Mouse (Mus musculus): ENCODE measurements around the gene Rpl9-ps1. TPM values are rescaled to one million over a fixed set of nuclear protein-coding genes. Genes with fewer than 3 reads are reported as not detected.

Rpl9-ps1 gene
- polyA plus RNA-seq, 1 experiment from 2014 or later: not detected

- 56% methylated on average over 5 of the region's 5 CpGs for WGBS
- Histone ChIP-seq H3K27ac (replicated peaks) (no peak overlapping the region), H3K4me3 (replicated peaks) (no peak overlapping the region), H3K4me1 (no peaks in the 10 kb centered on the region), H3K27me3 (replicated peaks) (no peaks in the 10 kb centered on the region), H3K4me2 (no peak overlapping the region), H3K9me3 (replicated peaks) (no peaks in the 10 kb centered on the region), H3K36me3 (no peaks in the 10 kb centered on the region), H3K9ac (replicated peaks) (no peak overlapping the region)
- ATAC-seq (ENCODE audit: low FRiP score): no peak
Observed at GRCm38 (mm10) chr11:83618238-83618637, 27.2 kb downstream of the Rpl9-ps1 start.

- no peaks in the 10 kb centered on the region for H3K4me1 ChIP-seq
- H3K9ac ChIP-seq (replicated peaks): no peak overlapping the region
- H3K27me3 ChIP-seq (replicated peaks): no peaks in the 10 kb centered on the region
- no peak overlapping the region for H3K4me3 ChIP-seq (replicated peaks)
- no peak overlapping the region for H3K27ac ChIP-seq (replicated peaks)
- no peak for ATAC-seq (ENCODE audit: low FRiP score)
- no peak overlapping the region for H3K4me2 ChIP-seq
- no peaks in the 10 kb centered on the region for H3K9me3 ChIP-seq (replicated peaks)
- no peaks in the 10 kb centered on the region for H3K36me3 ChIP-seq
- 94% methylated on average over 1 of the region's 1 CpGs for WGBS
Observed at GRCm38 (mm10) chr11:83616586-83616985, 28.8 kb downstream of the Rpl9-ps1 start.

GRCm38 (mm10) chr11:83610900-83611299, 34.5 kb downstream of the Rpl9-ps1 start:
- H3K4me1 ChIP-seq: no peaks in the 10 kb centered on the region
- H3K9me3 ChIP-seq (replicated peaks): no peaks in the 10 kb centered on the region
- no peak overlapping the region for H3K9ac ChIP-seq (replicated peaks)
- H3K36me3 ChIP-seq: no peaks in the 10 kb centered on the region
- no peak overlapping the region for H3K4me3 ChIP-seq (replicated peaks)
- no peaks in the 10 kb centered on the region for H3K27me3 ChIP-seq (replicated peaks)
- H3K27ac ChIP-seq (replicated peaks): no peak overlapping the region
- no peak for ATAC-seq (ENCODE audit: low FRiP score)
- no peak overlapping the region for H3K4me2 ChIP-seq
- WGBS: 81% methylated on average over 2 of the region's 2 CpGs

- H3K27ac ChIP-seq (replicated peaks): no peak overlapping the region
- ATAC-seq (ENCODE audit: low FRiP score): no peak
- 61% methylated on average over 1 of the region's 1 CpGs for WGBS
Observed at GRCm38 (mm10) chr11:83606396-83606795, 39.0 kb downstream of the Rpl9-ps1 start.

GRCm38 (mm10) chr11:83605535-83605934, 39.9 kb downstream of the Rpl9-ps1 start:
- Histone ChIP-seq H3K9me3 (replicated peaks) (no peaks in the 10 kb centered on the region), H3K4me3 (replicated peaks) (no peak overlapping the region), H3K4me1 (no peaks in the 10 kb centered on the region), H3K27me3 (replicated peaks) (no peaks in the 10 kb centered on the region), H3K36me3 (no peaks in the 10 kb centered on the region), H3K9ac (replicated peaks) (no peak overlapping the region), H3K27ac (replicated peaks) (no peak overlapping the region), H3K4me2 (no peak overlapping the region)
- ATAC-seq (ENCODE audit: low FRiP score): no peak
- 92% methylated on average over 3 of the region's 3 CpGs for WGBS

More at GRCm38 (mm10) chr11:83606396-83606795, 39.0 kb downstream of the Rpl9-ps1 start:
- Histone ChIP-seq H3K36me3 (no peaks in the 10 kb centered on the region), H3K4me1 (no peaks in the 10 kb centered on the region), H3K9me3 (replicated peaks) (no peaks in the 10 kb centered on the region), H3K4me2 (no peak overlapping the region), H3K27me3 (replicated peaks) (no peaks in the 10 kb centered on the region), H3K9ac (replicated peaks) (no peak overlapping the region), H3K4me3 (replicated peaks) (no peak overlapping the region)

GRCm38 (mm10) chr11:83604698-83605097, 40.7 kb downstream of the Rpl9-ps1 start:
- no peak overlapping the region for H3K4me2 ChIP-seq
- no peaks in the 10 kb centered on the region for H3K27me3 ChIP-seq (replicated peaks)
- H3K27ac ChIP-seq (replicated peaks): no peak overlapping the region
- no peaks in the 10 kb centered on the region for H3K36me3 ChIP-seq
- no peaks in the 10 kb centered on the region for H3K4me1 ChIP-seq
- H3K9me3 ChIP-seq (replicated peaks): no peaks in the 10 kb centered on the region
- no peak for ATAC-seq (ENCODE audit: low FRiP score)
- 89% methylated on average over 4 of the region's 4 CpGs for WGBS
- no peak overlapping the region for H3K4me3 ChIP-seq (replicated peaks)
- H3K9ac ChIP-seq (replicated peaks): no peak overlapping the region

GRCm38 (mm10) chr11:83603399-83603798, 42.0 kb downstream of the Rpl9-ps1 start:
- Histone ChIP-seq H3K4me3 (replicated peaks) (no peak overlapping the region), H3K9me3 (replicated peaks) (no peaks in the 10 kb centered on the region), H3K4me1 (no peaks in the 10 kb centered on the region), H3K9ac (replicated peaks) (no peak overlapping the region), H3K4me2 (no peak overlapping the region), H3K27me3 (replicated peaks) (no peaks in the 10 kb centered on the region), H3K36me3 (no peaks in the 10 kb centered on the region), H3K27ac (replicated peaks) (no peak overlapping the region)
- no peak for ATAC-seq (ENCODE audit: low FRiP score)
- 94% methylated on average over 3 of the region's 3 CpGs for WGBS

- no peaks in the 10 kb centered on the region for H3K4me1 ChIP-seq
- H3K9ac ChIP-seq (replicated peaks): no peak overlapping the region
- 90% methylated on average over 2 of the region's 2 CpGs for WGBS
- H3K4me3 ChIP-seq (replicated peaks): no peak overlapping the region
- no peaks in the 10 kb centered on the region for H3K36me3 ChIP-seq
- H3K27ac ChIP-seq (replicated peaks): no peak overlapping the region
- no peaks in the 10 kb centered on the region for H3K9me3 ChIP-seq (replicated peaks)
- H3K4me2 ChIP-seq: no peak overlapping the region
- no peak for ATAC-seq (ENCODE audit: low FRiP score)
- H3K27me3 ChIP-seq (replicated peaks): no peaks in the 10 kb centered on the region
Observed at GRCm38 (mm10) chr11:83600576-83600975, 44.8 kb downstream of the Rpl9-ps1 start.

- Histone ChIP-seq H3K4me1 (no peaks in the 10 kb centered on the region), H3K36me3 (no peaks in the 10 kb centered on the region), H3K27me3 (replicated peaks) (no peaks in the 10 kb centered on the region), H3K4me3 (replicated peaks) (no peak overlapping the region), H3K4me2 (no peak overlapping the region), H3K27ac (replicated peaks) (no peak overlapping the region), H3K9ac (replicated peaks) (no peak overlapping the region), H3K9me3 (replicated peaks) (no peaks in the 10 kb centered on the region)
- ATAC-seq (ENCODE audit: low FRiP score): no peak
- 89% methylated on average over 3 of the region's 3 CpGs for WGBS
Observed at GRCm38 (mm10) chr11:83598991-83599390, 46.4 kb downstream of the Rpl9-ps1 start.

GRCm38 (mm10) chr11:83598207-83598837, 47.1 kb downstream of the Rpl9-ps1 start:
- no peaks in the 10 kb centered on the region for H3K27me3 ChIP-seq (replicated peaks)
- no peaks in the 10 kb centered on the region for H3K36me3 ChIP-seq
- H3K4me2 ChIP-seq: no peak overlapping the region
- H3K4me3 ChIP-seq (replicated peaks): no peak overlapping the region
- no peaks in the 10 kb centered on the region for H3K9me3 ChIP-seq (replicated peaks)
- H3K27ac ChIP-seq (replicated peaks): no peak overlapping the region
- H3K4me1 ChIP-seq: no peaks in the 10 kb centered on the region
- H3K9ac ChIP-seq (replicated peaks): no peak overlapping the region
- ATAC-seq (ENCODE audit: low FRiP score): no peak
- 88% methylated on average over 3 of the region's 3 CpGs for WGBS

GRCm38 (mm10) chr11:83597796-83598195, 47.6 kb downstream of the Rpl9-ps1 start:
- no peaks in the 10 kb centered on the region for H3K4me1 ChIP-seq
- H3K27me3 ChIP-seq (replicated peaks): no peaks in the 10 kb centered on the region
- no peak overlapping the region for H3K27ac ChIP-seq (replicated peaks)
- no peak overlapping the region for H3K9ac ChIP-seq (replicated peaks)
- no peaks in the 10 kb centered on the region for H3K36me3 ChIP-seq
- ATAC-seq (ENCODE audit: low FRiP score): no peak
- H3K4me2 ChIP-seq: no peak overlapping the region
- WGBS: 94% methylated on average over 7 of the region's 7 CpGs
- no peaks in the 10 kb centered on the region for H3K9me3 ChIP-seq (replicated peaks)
- no peak overlapping the region for H3K4me3 ChIP-seq (replicated peaks)

GRCm38 (mm10) chr11:83595669-83596455, 49.6 kb downstream of the Rpl9-ps1 start:
- H3K27ac ChIP-seq (replicated peaks): no peak overlapping the region
- H3K9me3 ChIP-seq (replicated peaks): no peaks in the 10 kb centered on the region
- WGBS: 86% methylated on average over 7 of the region's 7 CpGs
- no peaks in the 10 kb centered on the region for H3K4me1 ChIP-seq
- H3K4me3 ChIP-seq (replicated peaks): no peak overlapping the region
- ATAC-seq (ENCODE audit: low FRiP score): no peak
- H3K36me3 ChIP-seq: no peaks in the 10 kb centered on the region
- H3K4me2 ChIP-seq: no peak overlapping the region
- no peak overlapping the region for H3K9ac ChIP-seq (replicated peaks)
- no peaks in the 10 kb centered on the region for H3K27me3 ChIP-seq (replicated peaks)
